Mouse (Mus musculus) left cerebral cortex, adult 9 months (tissue): Measurements from ENCODE around the gene Rbms3.

Source experiments
- DNase-seq, 2 experiments: peaks; one replicate each; pipeline ENCODE4 v3.0.0; 2022; ENCODE audit warnings: low spot score in 2 of 2

Rbms3 gene

GRCm38 (mm10) chr9:116640302-116640679 lies 989.4 kb downstream of the Rbms3 start:
- no peak for DNase-seq

- DNase-seq: no peak
Observed at GRCm38 (mm10) chr9:116639597-116640301, 990.0 kb downstream of the Rbms3 start.

DNA sequence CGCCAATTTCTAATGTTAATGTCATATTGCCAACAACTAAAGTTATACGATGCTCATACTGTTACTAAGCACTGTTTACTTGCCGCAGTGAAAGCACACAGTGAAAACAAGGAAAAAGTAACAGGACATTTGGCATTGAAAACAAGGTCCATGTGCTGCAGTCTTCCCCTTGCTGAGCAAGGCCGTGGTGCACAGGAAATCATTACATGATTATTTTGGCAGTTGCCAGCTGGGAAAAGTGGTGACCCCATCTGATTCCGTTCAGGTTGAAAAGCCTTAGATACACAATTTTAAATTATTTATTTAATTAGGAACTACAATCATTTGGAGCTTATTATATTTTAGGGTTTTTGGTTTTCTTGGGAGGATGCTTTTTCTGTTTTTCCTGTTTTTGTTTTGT lies 995.9 kb downstream of the Rbms3 start:
- no peak for DNase-seq

GRCm38 (mm10) chr9:116633075-116633474 lies 996.6 kb downstream of the Rbms3 start:
- DNase-seq: no peak

DNA sequence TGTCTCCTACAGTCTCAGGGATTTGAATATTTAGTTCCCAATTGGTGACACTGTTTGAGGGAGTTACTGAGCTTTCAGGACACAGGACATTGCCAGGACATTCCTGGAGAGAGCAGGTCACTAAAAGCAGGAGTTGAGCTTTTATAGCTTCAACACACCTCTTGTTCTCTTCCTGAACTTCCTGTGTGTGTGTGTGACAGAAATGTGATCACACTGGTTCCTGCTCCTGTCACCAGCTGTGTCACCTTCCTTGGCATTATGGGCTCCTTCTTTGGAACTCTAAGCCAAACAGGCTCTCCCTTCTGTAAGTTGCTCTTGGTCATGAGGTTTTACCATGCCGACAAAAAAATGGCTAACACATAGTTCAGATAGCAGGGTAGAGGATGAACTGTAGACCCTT lies 997.9 kb downstream of the Rbms3 start:
- no peak for DNase-seq

- no peak for DNase-seq
Observed at GRCm38 (mm10) chr9:116630805-116631204, 998.9 kb downstream of the Rbms3 start.

DNA sequence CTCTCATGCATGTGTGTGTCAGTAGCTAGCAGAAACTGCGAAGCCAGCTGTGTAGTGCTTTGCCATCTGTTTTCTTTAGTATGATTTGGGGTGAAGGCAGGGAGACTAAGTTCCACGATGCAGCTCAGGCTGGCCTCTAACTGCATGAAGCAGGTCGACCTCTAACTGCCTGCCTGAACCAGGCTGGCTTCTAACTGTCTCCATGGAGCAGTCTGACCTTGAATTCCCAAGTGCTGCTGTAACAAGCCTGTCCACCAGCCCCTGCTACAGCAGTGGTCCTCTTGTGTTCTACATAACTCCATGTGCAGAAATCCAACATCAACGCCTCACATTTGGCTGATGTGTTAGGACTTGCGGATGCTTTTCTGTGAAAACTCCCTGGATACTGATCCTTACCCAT lies 1009.3 kb downstream of the Rbms3 start:
- peak in 1 of 2 experiments; percentile 9 for DNase-seq

GRCm38 (mm10) chr9:116618886-116619285 lies 1010.8 kb downstream of the Rbms3 start:
- DNase-seq: no peak

- DNase-seq: no peak
Observed at GRCm38 (mm10) chr9:116613276-116613675, 1016.4 kb downstream of the Rbms3 start.

DNA sequence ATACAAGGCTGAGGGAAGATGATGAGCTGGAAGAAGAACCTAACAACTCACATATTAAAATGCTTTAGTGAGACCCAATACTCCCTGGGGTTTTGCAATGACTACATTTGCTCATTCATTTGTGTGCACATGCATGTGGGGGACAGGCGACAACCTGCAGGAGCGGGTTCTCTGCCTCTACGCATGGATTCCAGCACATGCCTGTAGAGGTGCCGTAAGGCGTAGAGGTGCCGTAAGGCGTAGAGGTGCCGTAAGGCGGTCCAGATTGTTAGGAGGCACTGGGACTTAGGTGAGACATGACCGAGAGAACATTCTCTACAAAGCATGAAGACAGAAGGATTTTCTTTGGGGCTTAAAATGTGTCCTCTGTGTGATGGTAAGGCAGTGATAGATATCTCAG lies 1033.7 kb downstream of the Rbms3 start:
- no peak for DNase-seq

DNA sequence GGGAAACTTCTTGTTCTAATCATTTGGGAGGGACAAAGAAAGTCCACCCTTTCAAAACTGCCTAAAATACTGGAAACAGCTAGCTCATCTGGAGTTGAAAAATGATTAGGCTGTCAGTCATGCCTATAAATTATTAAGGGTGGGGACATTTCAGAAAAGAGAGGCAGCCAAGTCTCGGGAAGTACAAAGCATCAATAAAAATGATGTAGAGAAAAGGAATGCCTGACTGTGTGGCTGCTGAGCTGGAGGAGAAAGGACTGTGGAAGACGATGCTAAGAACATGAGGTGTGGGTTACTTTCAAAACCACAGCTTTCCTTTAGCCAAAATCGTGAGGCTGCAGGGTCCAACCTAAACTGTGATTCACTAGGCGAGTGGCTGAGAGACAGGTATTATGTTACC lies 1037.2 kb downstream of the Rbms3 start:
- DNase-seq: no peak

DNA sequence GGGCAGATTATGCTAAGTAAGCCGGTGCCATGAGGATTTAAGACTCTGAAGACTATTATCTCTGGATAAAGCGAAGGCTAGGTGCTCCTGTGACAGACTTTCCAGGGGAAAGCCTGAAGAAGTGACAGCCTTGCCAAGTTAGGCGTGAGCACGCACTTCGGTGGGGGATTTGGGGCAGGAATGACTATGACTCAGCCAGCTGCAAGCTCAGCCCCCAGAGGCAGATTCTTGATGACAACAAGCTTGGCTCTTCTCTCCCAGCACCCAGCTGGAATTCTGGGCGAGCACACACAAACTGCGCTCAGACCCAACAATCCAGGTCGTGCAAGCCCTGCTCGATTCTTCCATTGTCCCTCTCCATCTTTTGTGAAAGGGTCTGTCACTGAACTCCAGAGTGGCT lies 1038.6 kb downstream of the Rbms3 start:
- peak in 1 of 2 experiments; percentile 12 for DNase-seq

DNA sequence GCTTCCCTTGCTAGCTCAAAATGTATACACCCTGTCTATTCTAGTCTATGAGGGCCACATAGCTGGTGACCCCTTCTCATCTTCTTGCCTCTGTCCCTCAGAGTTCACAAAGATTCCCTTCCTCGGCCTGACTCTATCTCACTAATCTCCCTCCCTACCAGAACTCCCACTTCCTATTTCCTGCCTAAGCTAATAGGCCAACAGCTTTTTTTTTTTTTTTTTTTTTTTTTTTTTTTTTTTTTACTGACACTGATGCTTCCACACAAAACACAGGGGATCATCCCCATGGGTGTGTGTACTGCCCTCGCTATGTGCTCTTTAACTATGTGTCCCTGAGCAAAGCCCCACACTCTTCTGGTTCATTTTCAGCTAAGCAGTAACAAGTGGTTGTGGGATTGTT lies 1060.0 kb downstream of the Rbms3 start:
- DNase-seq: no peak

DNA sequence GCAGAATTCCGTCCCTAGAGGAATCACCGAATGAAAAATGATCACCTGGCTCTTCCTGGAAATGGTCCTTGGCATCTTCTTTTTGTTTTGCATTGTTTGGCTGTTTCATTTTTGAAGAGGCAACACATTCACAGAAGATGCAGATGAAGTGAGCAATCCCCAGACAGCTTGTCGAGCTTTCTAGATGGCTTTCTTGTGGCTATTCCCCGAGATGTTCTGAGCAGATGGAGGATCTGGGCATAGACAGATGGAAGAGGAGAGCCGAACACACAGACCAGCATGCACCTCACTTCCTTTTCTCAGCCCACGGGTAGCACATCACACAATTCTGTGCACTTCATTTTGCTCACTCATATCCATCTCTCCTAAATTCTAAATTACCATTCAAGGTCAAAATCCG lies 1063.0 kb downstream of the Rbms3 start:
- peak in 1 of 2 experiments; percentile 35 for DNase-seq

DNA sequence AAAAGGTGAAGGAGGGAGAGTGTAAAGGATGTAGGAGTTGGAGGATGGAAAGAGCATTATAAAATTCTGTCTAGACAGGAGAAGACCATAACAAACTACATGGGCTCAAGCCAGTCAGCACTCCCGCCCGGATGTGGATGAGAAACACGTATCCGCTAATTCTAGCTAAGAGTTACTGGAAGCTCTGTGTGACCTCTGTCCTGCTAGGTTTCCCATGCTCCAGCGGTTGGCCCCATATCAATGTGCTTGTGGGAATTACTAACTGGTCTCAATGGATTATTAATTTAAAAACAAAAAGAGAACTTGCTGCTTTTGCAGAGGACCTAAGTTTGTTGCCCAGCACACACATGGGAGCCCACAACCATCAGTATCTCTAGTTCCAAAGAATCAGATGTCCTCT lies 1071.9 kb downstream of the Rbms3 start:
- no peak for DNase-seq

GRCm38 (mm10) chr9:116556641-116557040 lies 1073.1 kb downstream of the Rbms3 start:
- DNase-seq: no peak

GRCm38 (mm10) chr9:116553181-116553580 lies 1076.5 kb downstream of the Rbms3 start:
- DNase-seq: peak in 1 of 2 experiments; percentile 11

GRCm38 (mm10) chr9:116546156-116546555 lies 1083.6 kb downstream of the Rbms3 start:
- DNase-seq: no peak

DNA sequence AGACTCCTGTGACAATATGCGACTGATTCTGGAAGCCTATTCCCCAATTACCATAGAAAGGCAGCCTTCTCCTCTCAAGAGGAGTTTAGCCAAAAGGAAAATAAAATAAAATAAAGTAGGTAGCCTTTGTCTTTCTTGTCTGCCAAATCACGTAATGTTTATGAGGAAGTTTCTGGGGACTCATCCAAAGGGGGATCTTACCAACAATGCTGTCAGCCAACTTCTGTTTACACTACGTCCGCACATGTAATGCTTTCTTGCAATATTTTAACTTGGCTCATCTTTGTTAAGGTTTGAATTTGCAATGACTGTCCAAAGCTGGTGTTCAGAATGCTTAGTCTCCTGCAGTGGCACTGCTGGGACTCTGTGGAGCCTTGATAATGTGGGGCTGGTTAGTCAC lies 1086.9 kb downstream of the Rbms3 start:
- DNase-seq: no peak

- no peak for DNase-seq
Observed at GRCm38 (mm10) chr9:116541976-116542375, 1087.7 kb downstream of the Rbms3 start.

- DNase-seq: no peak
Observed at GRCm38 (mm10) chr9:116535709-116536108, 1094.0 kb downstream of the Rbms3 start.

- DNase-seq: no peak
Observed at GRCm38 (mm10) chr9:116533381-116533780, 1096.3 kb downstream of the Rbms3 start.

GRCm38 (mm10) chr9:116531121-116531520 lies 1098.6 kb downstream of the Rbms3 start:
- no peak for DNase-seq

GRCm38 (mm10) chr9:116524386-116524785 lies 1105.3 kb downstream of the Rbms3 start:
- no peak for DNase-seq
